Mouse (Mus musculus): ENCODE results near the gene Nlrx1. TPM values are rescaled to one million over a fixed set of nuclear protein-coding genes. Genes with fewer than 3 reads are reported as not detected.

Gene Nlrx1
- polyA plus RNA-seq, 2 experiments from 2014 or later: 2.8 to 6.0 TPM

DNA sequence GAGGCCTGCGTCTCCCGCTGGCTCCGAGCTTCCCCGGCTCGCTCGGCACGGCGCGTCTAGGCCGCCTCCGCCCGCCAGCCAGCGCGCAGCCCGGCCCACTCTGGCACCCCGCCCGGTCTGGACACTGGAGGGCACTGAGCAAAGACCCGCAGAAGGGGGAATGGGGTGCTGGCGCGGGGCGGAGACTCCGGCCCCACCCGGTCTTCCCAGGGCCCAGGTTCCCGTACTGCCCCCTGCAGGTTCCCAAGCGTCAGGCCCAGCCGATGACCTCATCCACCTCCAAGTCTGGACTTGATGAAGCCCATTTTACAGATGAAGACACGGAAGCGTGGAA, 405 bp downstream of the Nlrx1 start:
- ATAC-seq: peak; percentile 90

DNA sequence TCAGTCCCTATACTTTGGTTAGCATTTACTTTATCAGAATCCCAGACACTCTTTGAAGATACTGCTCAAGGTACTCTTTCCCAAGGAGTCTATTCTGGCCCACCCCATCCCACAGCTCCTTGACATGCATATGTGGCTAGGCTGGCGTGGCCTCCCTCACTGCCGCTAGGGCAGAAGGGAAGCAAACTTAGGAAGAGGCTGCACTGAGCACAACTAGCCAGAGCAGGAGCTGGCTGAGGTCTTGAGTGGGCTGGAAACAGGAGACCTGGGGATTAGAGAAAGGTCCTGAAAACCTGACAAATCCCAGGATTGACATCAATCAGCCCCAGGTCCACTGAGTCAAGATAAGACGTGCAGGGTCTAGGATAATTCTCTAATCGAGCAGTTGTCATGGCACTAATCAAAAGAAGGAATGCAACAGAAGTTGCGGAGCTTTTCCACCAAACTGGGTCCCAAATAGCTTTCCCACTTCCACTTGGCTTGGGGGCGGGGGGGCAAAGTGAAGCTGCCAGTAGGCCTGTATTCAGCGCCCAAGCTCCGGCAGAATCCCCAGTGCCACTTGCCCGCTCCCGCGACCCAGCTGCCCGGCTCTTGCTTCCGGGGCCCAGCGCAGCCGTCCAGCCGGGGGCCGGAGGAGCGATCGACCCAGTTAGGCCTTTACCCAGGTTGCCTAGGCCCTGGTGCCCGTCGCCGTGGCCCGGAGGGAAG, 926 bp downstream of the Nlrx1 start:
- no peak for ATAC-seq

DNA sequence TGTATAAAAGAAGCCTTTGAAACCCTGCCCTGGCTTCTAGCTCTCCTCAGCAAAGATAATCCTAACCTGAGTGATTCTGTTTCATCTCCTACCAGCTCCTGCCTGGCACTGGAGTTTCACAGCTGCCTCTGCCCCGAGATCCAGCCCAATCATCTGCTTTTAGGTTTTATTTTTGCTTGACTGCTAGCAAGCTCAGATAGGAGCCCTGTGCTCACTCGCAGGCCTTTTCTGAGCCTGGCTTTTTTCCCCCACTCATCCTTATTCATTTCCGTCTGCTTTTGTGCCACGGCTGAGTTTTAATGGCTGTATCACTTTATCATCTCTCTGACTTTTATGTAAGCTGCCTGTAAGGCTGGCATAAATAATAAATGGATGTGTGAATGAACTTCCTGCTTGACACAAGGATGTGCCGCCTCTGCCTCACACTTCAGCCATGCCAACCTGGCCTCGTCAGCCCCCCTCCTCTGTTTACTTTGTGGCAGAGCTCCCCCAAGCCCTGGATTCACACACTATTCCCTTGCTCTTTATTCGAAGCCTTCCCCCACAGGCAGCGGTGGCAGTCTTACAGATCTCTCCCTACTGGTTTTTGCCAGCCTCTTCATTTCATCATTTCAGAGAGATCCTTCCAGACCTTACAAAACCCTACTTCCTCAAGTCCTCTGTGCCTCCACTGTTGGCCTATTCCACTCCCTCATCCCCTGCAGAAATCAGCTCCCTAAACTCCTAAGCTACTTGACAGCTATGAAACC, 1.7 kb downstream of the Nlrx1 start:
- ATAC-seq: no peak

DNA sequence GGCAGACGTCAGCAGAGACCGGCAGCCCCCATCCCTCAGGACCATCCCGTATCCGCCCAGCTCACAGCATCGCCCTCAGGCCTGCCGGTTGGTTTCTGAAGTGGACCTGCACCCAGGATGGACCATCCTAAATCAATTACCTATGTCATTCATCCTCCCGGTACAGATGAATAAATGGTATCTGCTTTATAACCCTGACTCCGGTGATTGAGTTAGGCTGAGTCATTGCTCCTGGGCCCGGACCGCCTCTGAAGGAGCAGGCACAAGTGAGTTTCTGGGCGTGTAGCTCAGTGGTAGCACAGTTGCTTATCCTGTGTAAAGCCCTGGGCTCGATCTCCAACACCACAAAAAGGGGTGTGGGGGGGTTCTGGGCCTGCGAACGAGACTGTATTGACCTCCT, 7.0 kb downstream of the Nlrx1 start:
- no peak for ATAC-seq

DNA sequence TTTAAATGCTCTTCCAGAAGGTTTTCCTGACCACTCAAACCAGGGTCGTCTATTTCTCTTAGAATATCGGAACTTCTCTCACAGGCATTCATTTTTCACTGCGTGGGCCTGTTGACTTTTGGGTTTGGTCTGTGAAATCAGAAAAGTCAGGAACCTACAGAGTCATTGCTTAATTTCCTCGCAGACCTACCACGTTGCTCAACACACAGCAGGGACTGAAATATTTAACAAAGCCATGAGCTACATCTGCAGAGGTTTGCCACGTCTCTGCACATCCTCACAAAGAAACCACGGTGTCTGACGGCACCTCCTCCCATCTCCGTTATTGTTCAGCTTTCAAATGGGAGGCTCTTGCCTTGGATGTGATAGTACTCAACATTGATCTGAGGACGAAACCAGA, 9.4 kb downstream of the Nlrx1 start:
- ATAC-seq: no peak

DNA sequence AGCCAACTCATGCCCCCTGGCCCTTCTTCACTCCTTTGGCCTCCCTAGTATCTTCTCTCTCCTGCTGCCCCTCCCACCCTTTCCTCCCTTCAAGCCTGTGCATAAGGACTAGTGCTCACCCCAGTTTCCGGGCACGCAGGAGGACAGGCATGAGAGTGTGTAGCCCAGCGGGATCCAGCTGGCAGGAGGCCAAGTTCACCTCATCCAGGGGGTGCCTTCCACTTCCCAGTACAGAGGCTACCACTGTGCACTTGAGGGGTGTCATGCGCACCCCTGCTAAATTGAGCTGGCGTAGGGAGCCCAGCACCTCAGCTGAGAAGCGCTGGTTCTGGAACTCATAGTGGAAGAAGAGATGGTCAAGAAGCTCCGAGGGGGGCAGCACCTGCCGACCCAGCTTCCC, 12.2 kb downstream of the Nlrx1 start:
- ATAC-seq: no peak

DNA sequence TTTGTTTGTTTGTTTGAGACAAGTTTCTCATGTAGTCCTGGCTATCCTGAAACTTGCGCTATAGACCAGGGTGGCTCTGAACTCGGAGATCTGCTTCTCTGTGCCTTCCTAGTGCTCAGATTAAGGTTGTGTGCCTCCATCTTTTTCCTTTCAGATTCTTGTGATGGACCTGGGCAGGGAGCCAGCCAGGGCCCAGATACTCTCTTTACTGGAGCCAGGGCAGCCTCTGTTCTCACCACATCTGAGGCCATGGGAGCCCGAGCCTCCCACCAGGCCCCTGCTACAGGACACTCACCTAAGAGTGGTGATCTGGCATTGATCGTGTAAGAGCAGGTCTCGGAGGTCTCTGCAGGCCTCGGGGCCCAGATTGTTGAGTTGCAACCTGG, 13.3 kb downstream of the Nlrx1 start:
- ATAC-seq: no peak

DNA sequence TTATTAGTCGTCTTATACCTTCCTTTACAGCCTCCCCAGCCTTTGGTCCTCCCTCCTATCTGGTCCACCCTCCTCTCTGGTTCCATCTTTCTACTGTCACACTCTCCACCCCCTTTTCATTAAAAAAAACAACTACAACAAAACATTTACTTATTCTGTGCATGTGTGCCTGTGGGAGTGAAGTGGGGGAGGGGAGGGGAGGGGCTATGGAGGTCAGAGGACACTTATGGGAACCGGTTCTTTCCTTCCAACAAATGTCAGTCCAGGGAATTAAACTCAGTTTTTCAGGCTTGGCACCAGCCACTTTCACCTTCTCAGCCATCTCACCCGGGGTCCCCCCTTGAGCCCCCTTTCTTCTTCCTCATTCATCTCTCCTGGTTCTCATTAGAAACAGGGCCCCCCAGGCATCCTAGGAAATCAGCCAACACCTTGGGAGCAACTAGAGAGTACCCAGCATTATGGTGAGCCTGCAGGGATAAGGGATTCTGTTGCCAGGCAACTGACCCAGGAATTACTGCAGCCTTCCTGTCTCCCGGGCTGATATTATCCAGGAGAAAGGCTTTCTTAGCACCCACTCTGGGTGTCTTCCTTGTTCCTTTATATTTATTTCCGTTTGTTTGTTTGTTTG, 13.8 kb downstream of the Nlrx1 start:
- ATAC-seq: no peak

DNA sequence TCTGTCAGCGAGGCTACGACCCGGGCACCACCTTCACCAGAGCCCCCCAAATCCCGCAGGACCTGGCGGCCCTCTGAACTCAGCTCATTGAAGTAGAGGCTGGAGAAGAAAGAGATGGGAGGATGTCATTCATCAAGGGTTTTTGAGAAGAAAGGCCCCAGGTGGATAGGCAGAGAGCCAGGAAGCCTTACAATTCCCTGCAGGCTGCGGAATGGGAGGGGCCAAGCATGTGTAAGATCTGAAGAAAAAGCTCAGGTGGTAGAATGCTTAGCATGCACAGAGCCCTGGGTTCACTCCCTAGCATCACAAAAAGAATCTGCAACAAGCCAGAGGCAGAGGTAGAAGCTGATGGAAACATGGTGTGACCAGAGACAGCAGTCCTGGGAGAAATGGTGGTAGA, 15.0 kb downstream of the Nlrx1 start:
- no peak for ATAC-seq

DNA sequence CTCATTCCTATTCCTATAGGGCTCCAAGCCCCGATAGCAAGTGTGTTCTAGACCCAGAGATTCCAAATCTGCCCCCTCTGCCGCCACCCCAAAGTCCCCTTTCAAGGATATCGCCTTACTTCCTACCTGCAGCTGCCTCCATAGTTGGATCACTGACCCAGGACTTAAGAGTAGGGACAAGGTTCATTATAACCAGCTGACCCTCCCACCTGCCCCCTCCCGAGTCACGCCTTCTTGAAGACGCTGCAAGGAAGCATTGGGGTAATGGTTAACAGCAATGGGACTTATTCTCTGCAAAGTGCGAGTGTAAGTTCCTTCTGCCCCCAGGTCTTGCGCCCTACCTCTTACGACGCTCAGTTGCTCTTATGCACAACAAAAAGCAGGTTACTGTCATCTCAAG, 17.1 kb downstream of the Nlrx1 start, which contains the start of gene Pdzd3:
Gene Pdzd3 (minus strand): TSS at position 158 of the 400 bp plus-strand sequence.
- no peak for ATAC-seq

DNA sequence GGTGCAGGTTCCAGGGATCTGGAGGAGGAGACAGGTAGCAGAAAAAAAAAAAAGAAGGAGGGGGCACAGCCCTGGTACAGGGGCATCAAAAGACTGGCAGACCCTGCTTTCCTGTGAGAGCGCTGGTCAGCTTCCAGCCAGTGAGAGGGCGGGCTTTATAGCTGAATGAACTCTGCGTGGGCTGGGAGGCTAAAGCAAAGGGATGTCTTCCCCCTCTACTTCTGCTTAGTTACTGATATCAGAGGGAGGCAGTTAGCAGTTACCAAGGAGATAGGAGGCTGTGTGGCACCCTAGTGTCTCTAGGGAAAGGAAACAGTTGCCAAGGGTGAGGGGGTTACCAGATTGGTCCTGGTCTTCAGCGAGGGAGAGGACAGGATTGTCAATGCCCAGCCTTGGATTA, 18.0 kb downstream of the Nlrx1 start:
- no peak for ATAC-seq

DNA sequence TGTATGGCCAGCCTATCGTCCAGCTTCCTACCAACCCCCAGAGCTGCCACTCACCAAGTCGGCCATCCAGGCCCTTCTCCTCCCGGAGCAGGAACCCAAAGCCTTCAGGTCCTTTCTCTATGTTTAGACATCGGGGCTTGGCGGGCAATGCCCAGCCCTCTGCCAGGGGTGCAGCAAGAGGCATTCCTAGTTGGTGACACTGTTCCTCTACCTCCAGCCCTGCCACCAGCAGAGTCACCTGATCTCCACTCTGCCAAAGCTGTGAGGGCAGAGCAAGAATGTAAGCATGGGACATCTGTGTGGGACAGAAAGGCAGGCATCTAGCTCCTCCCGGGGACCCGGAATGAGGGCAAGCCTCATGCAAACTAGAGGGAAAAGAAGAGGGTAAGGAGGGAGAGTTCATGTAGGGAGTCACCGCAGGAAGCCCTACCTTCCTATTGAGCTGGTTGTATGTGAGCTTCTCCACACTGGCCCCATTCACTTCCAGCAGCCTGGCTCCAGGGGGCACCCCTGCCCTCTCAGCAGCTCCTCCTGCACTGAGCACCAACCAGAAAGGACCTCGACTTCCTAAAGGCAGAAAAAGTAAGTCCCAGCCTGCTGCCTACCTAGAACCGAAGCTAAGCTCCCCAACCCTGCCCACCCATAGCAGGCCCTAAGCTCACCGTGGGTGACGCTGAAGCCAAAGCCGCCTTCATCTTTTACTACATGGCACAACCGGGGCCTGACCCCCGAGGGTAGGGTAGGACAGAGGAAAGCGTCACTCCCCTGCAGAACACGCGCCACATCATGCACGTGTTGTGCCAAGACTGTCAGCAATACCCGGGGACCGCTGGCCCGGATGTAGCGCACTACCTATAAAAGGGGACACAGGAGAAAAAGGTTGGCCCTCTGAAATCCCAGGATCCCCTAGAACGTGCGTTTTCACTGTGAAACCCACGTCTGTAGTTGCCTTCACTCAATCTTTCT, 18.9 kb downstream of the Nlrx1 start:
- no peak for ATAC-seq

DNA sequence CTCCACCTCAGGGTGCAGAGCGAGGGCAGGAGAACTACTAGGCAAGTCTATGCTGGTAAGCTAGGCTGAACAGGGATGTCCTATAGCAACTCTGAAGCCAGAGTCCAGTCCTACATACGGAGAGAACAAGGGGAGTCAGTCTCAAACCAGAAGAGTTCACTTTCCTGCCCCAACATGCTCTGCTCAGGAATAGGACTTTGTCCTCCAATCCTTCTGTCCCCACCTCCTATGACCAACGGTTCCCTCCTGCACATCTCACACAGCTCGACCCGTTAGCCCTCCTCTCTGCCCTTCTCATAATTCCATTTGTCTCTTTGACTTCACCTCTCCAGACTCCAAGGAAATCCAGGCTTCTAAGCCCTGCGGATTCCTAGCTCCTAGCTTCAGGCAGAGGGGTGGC, 20.5 kb downstream of the Nlrx1 start:
- no peak for ATAC-seq

DNA sequence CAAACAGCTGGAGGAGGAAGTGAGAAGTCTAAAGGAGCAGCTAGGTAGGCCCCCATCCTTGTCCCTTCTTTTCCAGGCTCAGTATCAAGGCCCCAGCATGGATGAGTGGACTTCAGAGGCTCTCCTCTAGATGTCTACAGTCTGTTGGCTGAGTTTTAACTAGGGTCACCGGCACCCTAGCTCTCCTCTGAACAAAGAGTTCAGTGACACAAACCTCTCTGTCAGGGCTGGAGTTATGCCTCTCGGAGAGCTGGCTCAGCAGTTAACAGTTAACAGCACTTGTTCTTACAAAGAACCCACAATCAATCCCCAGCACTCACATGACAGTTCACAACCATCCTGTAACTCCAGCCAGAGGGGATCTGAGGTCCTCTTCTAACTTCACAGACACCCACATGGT, 24.8 kb downstream of the Nlrx1 start:
- ATAC-seq: no peak

DNA sequence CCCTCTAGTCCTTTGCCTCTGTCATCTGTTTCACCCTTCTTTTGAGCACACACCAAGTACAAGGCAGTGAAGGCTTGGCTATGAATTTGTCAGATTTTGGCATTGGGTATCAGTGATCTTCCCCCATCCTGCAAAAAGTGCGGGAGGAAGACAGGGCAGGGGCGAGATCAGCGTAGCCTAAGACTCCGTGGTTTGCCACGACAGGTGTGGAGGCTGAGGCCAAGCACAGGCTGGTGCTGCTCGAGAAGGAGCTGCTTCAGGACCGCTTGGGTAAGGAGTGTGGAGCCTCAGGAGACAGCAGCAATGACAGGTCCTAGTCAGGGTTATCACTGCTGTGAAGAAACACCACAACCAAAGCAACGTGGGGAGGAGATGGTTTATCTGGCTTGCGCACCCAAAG, 27.0 kb downstream of the Nlrx1 start:
- no peak for ATAC-seq

DNA sequence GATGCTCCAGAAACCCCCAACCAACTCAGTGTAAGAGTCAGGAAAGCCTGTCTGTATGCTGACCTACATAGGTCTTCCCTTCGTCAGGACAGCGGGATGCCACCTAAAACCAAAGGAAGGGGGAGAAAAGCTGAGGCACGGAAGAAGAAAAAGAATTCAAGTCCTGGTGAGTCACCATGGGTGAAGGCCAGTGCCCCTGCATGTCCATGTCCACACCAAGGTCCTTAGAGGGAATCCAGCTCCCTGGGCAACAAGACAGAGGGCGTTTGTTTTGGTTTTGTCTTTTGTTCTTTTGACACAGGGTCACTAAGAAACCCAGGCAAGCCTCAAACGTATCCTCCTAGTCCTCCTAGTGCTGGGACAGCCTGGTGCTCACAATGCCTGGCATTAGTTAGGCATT, 27.5 kb downstream of the Nlrx1 start:
- no peak for ATAC-seq

DNA sequence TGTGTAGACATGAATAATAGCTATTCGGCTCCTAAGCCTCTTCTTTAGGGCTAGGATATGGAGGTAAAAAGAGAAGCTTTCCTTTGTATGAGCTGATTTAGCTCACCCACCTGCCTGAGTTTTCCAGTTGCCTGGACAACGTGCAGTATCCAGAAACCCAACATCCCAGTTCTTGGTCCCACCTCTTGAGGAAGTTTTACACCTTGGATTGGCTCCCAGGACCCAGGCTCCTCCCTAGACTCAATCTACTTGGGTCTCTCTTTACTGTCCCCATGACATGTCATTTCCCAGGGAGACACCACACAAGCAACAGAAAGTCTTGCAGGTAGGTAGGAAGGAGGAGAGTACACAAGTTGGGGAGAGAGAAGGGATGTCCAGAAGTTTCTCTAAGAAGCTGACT, 28.0 kb downstream of the Nlrx1 start, which contains the start of gene Ccdc153:
Gene Ccdc153 (plus strand): TSS at position 278 of the 400 bp plus-strand sequence.
- no peak for ATAC-seq

DNA sequence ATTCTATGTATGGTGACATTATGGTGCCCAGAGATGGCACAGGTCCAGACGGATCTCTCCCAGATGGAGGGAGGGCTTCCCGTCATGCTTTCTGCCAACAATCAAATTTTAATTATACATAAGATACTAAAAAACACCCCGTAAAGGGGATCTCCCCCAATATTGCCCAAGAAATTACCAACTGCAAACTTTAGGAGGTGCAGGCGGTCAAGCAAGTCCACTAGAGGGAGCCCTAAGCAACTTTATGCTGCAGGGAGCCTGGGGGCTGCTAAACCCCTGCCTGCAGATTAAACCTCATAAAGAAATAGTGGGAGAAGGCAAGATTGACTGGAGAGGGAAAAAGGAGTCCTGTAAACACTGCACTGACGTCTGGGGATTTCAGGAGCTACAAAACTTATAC, 29.0 kb downstream of the Nlrx1 start:
- ATAC-seq: no peak

DNA sequence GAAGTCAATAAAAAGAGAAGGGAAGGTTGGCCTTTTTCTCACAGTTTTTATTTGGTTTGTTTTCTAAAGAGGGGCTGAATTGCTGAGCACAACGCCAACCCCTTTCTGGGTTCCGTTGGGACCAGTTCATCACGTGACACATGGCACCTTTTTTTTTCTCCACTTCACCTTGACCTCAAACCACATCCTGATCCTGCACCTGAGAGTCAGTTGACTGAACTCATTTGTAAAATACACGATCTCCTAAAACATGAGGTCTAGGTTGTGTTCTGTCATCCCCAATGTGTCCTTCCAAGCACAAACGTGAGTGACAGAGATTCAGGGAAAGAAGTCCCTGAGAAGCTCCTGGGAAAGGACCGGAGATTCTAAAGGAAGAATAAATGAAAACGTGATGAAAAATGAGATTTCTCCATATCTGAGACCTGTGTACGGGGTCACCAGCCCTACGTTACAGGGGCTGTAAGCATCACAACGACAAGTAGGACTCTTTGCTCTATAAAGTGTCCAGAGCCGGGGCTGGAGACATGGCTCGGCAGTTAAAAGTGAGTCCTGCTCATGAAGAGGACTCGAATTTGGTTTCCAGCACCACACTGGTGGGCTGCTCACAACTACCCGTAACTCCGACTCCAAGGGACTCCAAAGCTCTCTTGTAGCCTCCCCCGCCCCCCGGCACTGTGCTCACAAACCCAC, 29.8 kb downstream of the Nlrx1 start:
- peak; percentile 51 for ATAC-seq

DNA sequence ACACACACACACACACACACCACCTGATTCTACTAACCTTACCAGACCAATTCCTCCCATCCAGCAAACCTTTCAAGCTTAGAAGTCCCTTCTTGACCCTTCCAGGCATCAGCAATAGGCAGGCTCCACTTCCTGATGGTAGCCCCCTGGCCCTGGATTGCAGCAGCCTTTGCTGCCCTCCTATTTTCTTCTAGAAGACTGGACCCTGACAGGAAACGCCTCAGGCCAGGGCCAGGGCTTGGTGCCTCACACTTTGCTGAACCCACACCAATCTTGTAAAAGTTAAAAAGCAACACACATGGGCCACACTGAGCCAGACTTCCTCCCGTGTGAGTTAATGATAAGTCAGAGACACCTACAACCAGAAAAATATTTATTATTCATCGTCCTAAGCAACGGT, 31.3 kb downstream of the Nlrx1 start:
- no peak for ATAC-seq

DNA sequence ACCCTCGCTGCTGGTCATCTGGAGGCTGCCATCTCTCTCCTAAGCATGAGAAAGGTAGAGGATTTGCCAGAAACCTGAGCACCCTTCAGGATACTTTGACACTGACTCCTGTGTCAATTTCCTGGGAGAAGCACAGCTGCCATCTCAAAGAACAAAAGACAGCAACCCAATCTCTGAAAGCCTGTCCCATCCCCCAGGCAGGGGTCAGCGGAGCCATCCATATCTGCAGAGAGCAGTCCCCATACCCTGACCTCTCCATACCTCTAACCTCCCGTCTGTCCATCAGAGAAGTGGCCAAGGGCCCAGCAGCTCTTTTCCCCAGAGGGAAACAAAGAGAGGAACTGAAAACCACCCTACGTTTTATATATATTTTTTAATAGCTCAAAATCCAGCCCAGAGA, 31.8 kb downstream of the Nlrx1 start:
- ATAC-seq: no peak

Measured in activated CD4-positive, CD25-positive, alpha-beta regulatory T cell, adult 4 months (primary cell).